In genomic region chr10:36506727-36507555, GRCm38 (mm10) we compare ENCODE assay signal across 8 mouse cellular contexts. TPM values are rescaled to one million over a fixed set of nuclear protein-coding genes. Genes with fewer than 3 reads are reported as not detected.
DNase-seq lines count a peak whose midpoint lies in the region; ATAC-seq and TF ChIP-seq lines count a peak whose summit lies in the region.

TSS of gene Hs3st5 (plus strand) at chr10:36506814.

- 0 out of 2 replicates have a peak, but pooled peaks cover 3% of the 10 kb centered on the region for H3K27me3 ChIP-seq in forebrain, embryonic 14.5 days (replicated peaks; ENCODE audit: control insufficient read depth, insufficient read depth, low read length)
- H3K27me3 ChIP-seq in hindbrain, embryonic 10.5 days (ENCODE audit: insufficient read depth, poor library complexity, severe bottlenecking) = peaks cover 46% of the 10 kb centered on the region
- H3K27me3 ChIP-seq in thymus, adult 2 months (ENCODE audit: control insufficient read depth, insufficient read depth, low read length) = peaks cover 5% of the 10 kb centered on the region; the same call in 1 of the 2 replicates

- TF ChIP-seq CTCF in thymus, adult 2 months (IDR thresholded peaks at IDR 0.05; ENCODE audit: borderline replicate concordance, control insufficient read depth, extremely low read depth, insufficient read depth, low read length, poor library complexity) = no peak

- DNase-seq in ZHBTc4 (ENCODE audit: low read depth, low spot score) = peak; percentile 87
- DNase-seq in cerebellum, adult 11 months = peak; percentile 51
- DNase-seq in forebrain, embryonic 14.5 days (ENCODE audit: low spot score) = peak; percentile 73
- peak; percentile 80 for DNase-seq in hindbrain, embryonic 10.5 days (ENCODE audit: low spot score)
- DNase-seq in left cerebral cortex, adult 8-10 months (ENCODE audit: low spot score in 2 of 2) = peak; percentile 47 to 73
- DNase-seq in mesoderm, embryonic 11.5 days (ENCODE audit: low read depth, low spot score) = peak; percentile 69
- DNase-seq in right cerebral cortex, postnatal 36 days (ENCODE audit: low spot score in 2 of 2) = peak; percentile 72
- no peak for DNase-seq in thymus, adult 2 months

- peak within 1 kb of the TSS; percentile 70 for H3K9ac ChIP-seq in forebrain, embryonic 14.5 days (ENCODE audit: low read length)

- H3K4me2 ChIP-seq in forebrain, embryonic 14.5 days (ENCODE audit: low read length) = peak within 1 kb of the TSS; percentile 97

- no peaks in the 10 kb centered on the region for H3K4me1 ChIP-seq in forebrain, embryonic 14.5 days (ENCODE audit: control insufficient read depth, insufficient read depth, low read length)
- peaks cover 21% of the 10 kb centered on the region for H3K4me1 ChIP-seq in hindbrain, embryonic 10.5 days (replicated peaks)
- H3K4me1 ChIP-seq in thymus, adult 2 months (replicated peaks; ENCODE audit: control insufficient read depth, insufficient read depth, low read length) = no peaks in the 10 kb centered on the region

- TF ChIP-seq POLR2A in thymus, adult 2 months (IDR thresholded peaks at IDR 0.05; ENCODE audit: control insufficient read depth, extremely low read depth, insufficient read depth, low read length, poor library complexity) = no peak

- peak within 1 kb of the TSS; percentile 63 for H3K4me3 ChIP-seq in forebrain, embryonic 14.5 days (ENCODE audit: low read depth, low read length)
- peak within 1 kb of the TSS; percentile 80 for H3K4me3 ChIP-seq in hindbrain, embryonic 10.5 days
- H3K4me3 ChIP-seq in thymus, adult 2 months (ENCODE audit: control insufficient read depth, insufficient read depth, low read length) = no peak within 1 kb of the TSS

- H3K36me3 ChIP-seq in forebrain, embryonic 14.5 days (ENCODE audit: control insufficient read depth, insufficient read depth, low read length) = no peaks in the 10 kb centered on the region
- no peaks in the 10 kb centered on the region for H3K36me3 ChIP-seq in hindbrain, embryonic 10.5 days
- H3K36me3 ChIP-seq in thymus, adult 2 months (ENCODE audit: control insufficient read depth, insufficient read depth, low read length) = no peaks in the 10 kb centered on the region

- H3K27ac ChIP-seq in forebrain, embryonic 14.5 days (ENCODE audit: low read depth, low read length) = no peak within 1 kb of the TSS
- H3K27ac ChIP-seq in hindbrain, embryonic 10.5 days = peak within 1 kb of the TSS; percentile 77
- H3K27ac ChIP-seq in thymus, adult 2 months (ENCODE audit: control insufficient read depth, insufficient read depth, low read length) = no peak within 1 kb of the TSS

- peak; percentile 88 for ATAC-seq in forebrain, embryonic 14.5 days

- under 1% methylated on average over 68 of the region's 71 CpGs for WGBS in forebrain, embryonic 14.5 days
- WGBS in hindbrain, embryonic 10.5 days = 0% methylated on average over 71 of the region's 71 CpGs
- 1% methylated on average over 71 of the region's 71 CpGs for WGBS in thymus, adult 2 months

- H3K9me3 ChIP-seq in forebrain, embryonic 14.5 days (replicated peaks; ENCODE audit: control insufficient read depth, low read length) = no peaks in the 10 kb centered on the region
- H3K9me3 ChIP-seq in hindbrain, embryonic 10.5 days = no peaks in the 10 kb centered on the region

RNA-seq across cellular contexts. Expression of gene Hs3st5, which starts in this region (rescaled TPM):
- polyA plus RNA-seq in forebrain, embryonic 14.5 days (2014; fragmentation: Nextera tagmentation; extraction: Ambion mirVana) = 6.7 and 9.7 TPM in 2 replicates
- polyA plus RNA-seq in hindbrain, embryonic 10.5 days (2016; fragmentation: Nextera tagmentation; extraction: Ambion mirVana) = 2.2 and 3.2 TPM in 2 replicates
- total RNA-seq in left cerebral cortex, adult 8-10 months (2022) = 1 to 10 TPM; 5.7 to 7.4 (median 6.9) TPM
- 0.15 and 0.18 TPM in 2 replicates for polyA plus RNA-seq in thymus, adult 2 months (2012; rRNA removed)
